Mouse (Mus musculus) ES-E14 (cell line): Measurements from ENCODE around the gene Ube2h. TPM values are rescaled to one million over a fixed set of nuclear protein-coding genes. Genes with fewer than 3 reads are reported as not detected.

Source experiments
- DNase-seq: peaks from one replicate; pipeline ENCODE4 v3.0.0-alpha.2; 2013; ENCODE audit warnings: low read depth, low spot score
- H3K27ac ChIP-seq: 2 replicates; pipeline ENCODE4 v1.5.1; 2012; ENCODE audit warnings: low read depth, mild to moderate bottlenecking, low read length, moderate library complexity, mixed read lengths; ENCODE audit not compliant: poor library complexity, insufficient read depth, severe bottlenecking
- H3K36me3 ChIP-seq: 2 replicates; pipeline ENCODE4 v1.6.1; 2012; ENCODE audit warnings: mild to moderate bottlenecking, low read length, moderate library complexity, mixed read lengths; ENCODE audit not compliant: control insufficient read depth, poor library complexity, insufficient read depth, severe bottlenecking
- H3K4me1 ChIP-seq, 2 experiments: fragments of 150-350 bp in 1 of 2; sonication (generic) in 1 of 2; 2 replicates each; pipeline ENCODE4 v1.6.1; 2012; ENCODE audit warnings: low read length in 2 of 2, mild to moderate bottlenecking in 1 of 2, mixed read lengths in 1 of 2; ENCODE audit not compliant: control insufficient read depth in 2 of 2, insufficient read depth in 2 of 2, poor library complexity in 1 of 2
- H3K4me3 ChIP-seq, 2 experiments: fragments of 150-350 bp in 1 of 2; sonication (generic) in 1 of 2; 2 replicates each; pipeline ENCODE4 v1.5.1; 2012; ENCODE audit warnings: low read length in 2 of 2, low read depth in 1 of 2, mild to moderate bottlenecking in 1 of 2, mixed read lengths in 1 of 2; ENCODE audit not compliant: insufficient read depth in 1 of 2, poor library complexity in 1 of 2, severe bottlenecking in 1 of 2
- H3K9ac ChIP-seq: 2 replicates; pipeline ENCODE4 v1.6.1; 2012; ENCODE audit warnings: low read depth, mild to moderate bottlenecking, low read length, mixed read lengths; ENCODE audit not compliant: poor library complexity, insufficient read depth, severe bottlenecking
- H3K9me3 ChIP-seq: fragments of 150-350 bp; sonication (generic); 2 replicates; pipeline ENCODE4 v1.6.1; 2012; ENCODE audit warnings: low read depth, mild to moderate bottlenecking, low read length; ENCODE audit not compliant: control insufficient read depth, insufficient read depth
- CHD2 ChIP-seq: IDR thresholded peaks from 2 replicates; pipeline ENCODE4 v1.6.1; 2014; ENCODE audit warnings: mild to moderate bottlenecking, low read depth, low read length, inconsistent platforms
- HCFC1 ChIP-seq: IDR thresholded peaks from 2 replicates; pipeline ENCODE4 v1.6.1; 2012; ENCODE audit warnings: low read length, inconsistent platforms, borderline replicate concordance; ENCODE audit not compliant: insufficient read depth
- MAFK ChIP-seq: IDR thresholded peaks from 2 replicates; pipeline ENCODE4 v1.6.1; 2014; ENCODE audit warnings: mild to moderate bottlenecking, low read depth, low read length, inconsistent platforms; ENCODE audit not compliant: insufficient read depth
- ZC3H11A ChIP-seq: IDR thresholded peaks from 2 replicates; pipeline ENCODE4 v1.6.1; 2012; ENCODE audit warnings: low read depth, mild to moderate bottlenecking, inconsistent platforms, low read length, borderline replicate concordance
- ZNF384 ChIP-seq: IDR thresholded peaks from 2 replicates; pipeline ENCODE4 v1.6.1; 2012; ENCODE audit warnings: low read depth, low read length, inconsistent platforms
- in situ Hi-C, 2 experiments: fragments of 600-800 bp; cut with MboI; formaldehyde crosslinking; loops; one replicate each; pipeline ENCODE4 v1.15.1; 2025; ENCODE audit warnings: low sequenced_read_pairs in 2 of 2, inconsistent platforms in 1 of 2; ENCODE audit not compliant: unreplicated experiment in 2 of 2
- total RNA-seq: library from RNA; depleted of rRNA; stranded (reverse); fragments of 300-350 nt; gene quantifications from 2 replicates; pipeline ENCODE4 v1.2.3, GENCODE M21; 2012

The Ube2h gene
- total RNA-seq, 1 experiment: 16.6 TPM

DNA sequence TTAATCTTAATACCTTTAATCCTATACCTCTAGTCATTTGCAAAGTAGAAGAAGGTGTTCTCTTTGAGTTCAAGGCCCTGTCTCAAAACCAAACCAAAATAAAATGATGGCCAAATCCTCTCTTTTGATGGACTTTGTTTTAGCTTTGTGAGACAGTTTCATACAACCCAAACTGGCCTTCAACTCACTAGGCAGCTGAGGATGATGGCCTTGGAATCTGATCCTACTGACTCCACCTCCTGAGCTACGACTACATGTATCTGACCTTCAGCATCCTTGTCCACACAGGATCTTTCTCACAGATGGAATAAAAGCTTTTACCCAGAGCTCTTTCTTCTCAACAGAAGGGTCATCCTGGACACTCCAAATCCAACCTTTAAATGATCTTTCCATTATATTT lies 48.5 kb downstream of the Ube2h start:
- in situ Hi-C loops: no loop called here
- H3K9me3 ChIP-seq: no peaks in the 10 kb centered on the region
- H3K4me1 ChIP-seq: no peaks in the 10 kb centered on the region
- H3K27ac ChIP-seq: no peak overlapping the region
- TF ChIP-seq ZC3H11A: no peak
- TF ChIP-seq HCFC1: no peak
- no peak for TF ChIP-seq ZNF384
- no peak for TF ChIP-seq MAFK
- TF ChIP-seq CHD2: no peak
- no peak for DNase-seq
- no peak overlapping the region for H3K4me3 ChIP-seq
- no peak overlapping the region for H3K9ac ChIP-seq
- peaks cover 2% of the 10 kb centered on the region; the same call in 1 of the 2 replicates for H3K36me3 ChIP-seq

DNA sequence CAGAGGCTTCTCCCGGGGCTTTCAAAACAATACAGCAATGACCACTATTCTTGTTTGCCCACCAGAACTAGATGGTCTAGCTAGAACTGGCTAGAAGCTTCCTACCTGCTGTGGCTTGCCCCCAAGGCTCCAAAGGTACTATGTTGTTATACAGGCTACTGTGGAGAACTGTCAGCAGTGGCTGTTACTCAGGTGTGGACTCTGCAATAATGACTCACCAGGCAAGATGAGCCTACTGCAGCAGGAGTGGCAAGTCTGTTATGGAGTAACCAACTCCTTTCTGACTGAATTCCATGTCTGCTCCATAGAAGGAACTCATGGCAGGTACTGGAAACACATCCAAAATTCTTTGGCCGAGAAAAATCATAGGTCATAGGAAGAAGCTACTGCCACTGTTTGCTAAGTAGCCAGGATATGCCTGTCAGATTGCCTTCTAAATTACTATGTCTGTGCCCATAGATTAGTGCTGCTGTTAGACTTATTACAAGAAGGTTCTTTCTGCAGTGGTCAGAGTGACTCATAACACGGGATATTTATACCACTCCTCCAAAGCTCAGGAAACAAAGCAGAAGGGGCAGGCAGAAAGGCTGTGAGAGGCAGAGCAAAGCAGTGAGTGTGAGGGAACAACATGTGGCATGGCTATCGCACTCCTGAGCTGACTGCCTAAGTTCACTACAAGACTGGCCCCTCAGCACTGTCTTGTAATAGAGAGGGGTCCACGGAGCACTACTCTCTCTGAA lies 51.9 kb downstream of the Ube2h start:
- no peak overlapping the region for H3K9ac ChIP-seq
- no peaks in the 10 kb centered on the region for H3K36me3 ChIP-seq
- H3K9me3 ChIP-seq: no peaks in the 10 kb centered on the region
- TF ChIP-seq CHD2 (no peak), ZC3H11A (no peak), HCFC1 (no peak), MAFK (no peak), ZNF384 (no peak)
- DNase-seq: no peak
- H3K4me1 ChIP-seq: no peaks in the 10 kb centered on the region
- in situ Hi-C loops: no loop called here
- H3K27ac ChIP-seq: no peak overlapping the region
- H3K4me3 ChIP-seq: no peak overlapping the region

DNA sequence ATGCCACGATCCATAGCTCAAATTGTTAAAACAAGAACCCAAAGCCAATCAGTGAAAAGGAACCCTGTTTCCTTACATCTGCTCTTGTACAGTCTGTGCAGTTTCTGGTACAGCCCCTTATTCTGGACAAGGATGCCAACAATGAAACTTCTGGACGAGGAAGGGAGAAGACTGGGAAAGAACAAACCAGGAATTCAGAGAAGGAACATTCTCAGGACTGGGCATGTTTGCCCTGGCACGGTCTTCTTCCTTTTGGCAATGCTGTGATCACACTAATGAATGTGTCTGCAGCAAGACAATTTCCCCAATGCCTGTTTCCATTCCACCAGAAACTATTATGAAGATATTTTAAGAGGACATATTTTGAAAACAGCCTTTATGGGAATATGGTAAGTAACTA lies 55.6 kb downstream of the Ube2h start:
- no peaks in the 10 kb centered on the region for H3K9me3 ChIP-seq
- no peak overlapping the region for H3K27ac ChIP-seq
- DNase-seq: no peak
- H3K36me3 ChIP-seq: no peaks in the 10 kb centered on the region
- no peaks in the 10 kb centered on the region for H3K4me1 ChIP-seq
- in situ Hi-C loops: no loop called here
- no peak overlapping the region for H3K9ac ChIP-seq
- H3K4me3 ChIP-seq: no peak overlapping the region
- TF ChIP-seq ZNF384 (no peak), MAFK (no peak), ZC3H11A (no peak), CHD2 (no peak), HCFC1 (no peak)

DNA sequence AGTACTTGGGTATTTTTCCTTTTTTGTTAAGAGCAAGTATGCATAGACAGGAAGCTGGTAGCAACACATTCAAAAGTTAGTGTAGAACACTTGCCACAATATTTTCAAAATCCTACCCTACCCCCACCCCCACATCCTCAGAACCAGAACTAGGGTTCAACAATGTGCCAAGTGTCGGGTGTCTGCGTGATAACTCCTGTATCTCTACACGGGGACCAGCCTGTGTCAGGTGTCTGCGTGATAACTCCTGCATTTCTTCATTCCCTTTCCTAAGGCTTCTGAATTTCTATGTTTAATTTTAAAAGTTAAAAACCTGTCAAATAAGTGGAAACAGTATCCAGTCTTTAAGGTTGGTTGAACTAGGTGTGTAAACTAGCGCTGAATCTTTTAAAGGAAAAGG lies 58.4 kb downstream of the Ube2h start:
- no peak overlapping the region for H3K27ac ChIP-seq

More for the DNA sequence above, 58.4 kb downstream of the Ube2h start:
- in situ Hi-C loops: no loop called here
- Histone ChIP-seq H3K4me3 (no peak overlapping the region), H3K9me3 (no peaks in the 10 kb centered on the region), H3K36me3 (no peaks in the 10 kb centered on the region), H3K9ac (no peak overlapping the region), H3K4me1 (no peaks in the 10 kb centered on the region)
- TF ChIP-seq CHD2 (no peak), MAFK (no peak), ZNF384 (no peak), ZC3H11A (no peak), HCFC1 (no peak)
- DNase-seq: no peak
